In genomic region chr16:33878041-33878783, GRCm38 (mm10) we compare ENCODE assay signal across 9 mouse cellular contexts. TPM values are rescaled to one million over a fixed set of nuclear protein-coding genes. Genes with fewer than 3 reads are reported as not detected.
A peak's percentile ranks its signal among the peaks of the same experiment; 100 is the strongest.
DNase-seq lines count a peak whose midpoint lies in the region; ATAC-seq and TF ChIP-seq lines count a peak whose summit lies in the region.
"Had no signal": no experiment of that assay in that cellular context is flagged by ENCODE, and none has a peak within 500 bp of the region (broad histone marks: within the 10 kb centered on the region; RNA-seq: fewer than 3 reads in every experiment).

No protein-coding gene starts in this region.

- no peak for TF ChIP-seq CTCF in lung, embryonic 14.5 days (IDR thresholded peaks at IDR 0.05; ENCODE audit: low read depth)

- H3K4me2 ChIP-seq in kidney, embryonic 14.5 days (replicated peaks; ENCODE audit: low read depth, low read length): no peak overlapping the region
- H3K4me2 ChIP-seq in lung, embryonic 14.5 days: no peak overlapping the region

- H3K4me3 ChIP-seq in kidney, embryonic 14.5 days (ENCODE audit: low read length): no peak overlapping the region
- H3K4me3 ChIP-seq in lung, embryonic 14.5 days (ENCODE audit: low read depth, low read length): no peak overlapping the region

- no peaks in the 10 kb centered on the region for H3K36me3 ChIP-seq in kidney, embryonic 14.5 days (ENCODE audit: control insufficient read depth, insufficient read depth, low read length)
- peaks cover 3% of the 10 kb centered on the region; the same call in 1 of the 2 replicates for H3K36me3 ChIP-seq in lung, embryonic 14.5 days (ENCODE audit: insufficient read depth)
- H3K36me3 ChIP-seq: G1E had no signal

- no peak overlapping the region for H3K9ac ChIP-seq in kidney, embryonic 14.5 days (ENCODE audit: low read depth, low read length)
- H3K9ac ChIP-seq in lung, embryonic 14.5 days: no peak overlapping the region

- DNase-seq in kidney, adult 18-20 months: no peak
- peak; percentile 76 for DNase-seq in adrenal gland, postnatal 10 days
- DNase-seq in heart, adult 11 months: peak; percentile 97
- peak; percentile 77 for DNase-seq in lung, embryonic 14.5 days
- no peak for DNase-seq in B cell, adult 2 months
- no peak for DNase-seq in thymus, postnatal 36 days

- no peaks in the 10 kb centered on the region for H3K27me3 ChIP-seq in kidney, embryonic 14.5 days (ENCODE audit: control insufficient read depth, insufficient read depth, low read length)
- no peaks in the 10 kb centered on the region for H3K27me3 ChIP-seq in lung, embryonic 14.5 days (ENCODE audit: insufficient read depth, low read length)

- no peaks in the 10 kb centered on the region for H3K9me3 ChIP-seq in kidney, embryonic 14.5 days (ENCODE audit: control insufficient read depth, low read length)
- no peaks in the 10 kb centered on the region for H3K9me3 ChIP-seq in lung, embryonic 14.5 days (ENCODE audit: low read depth, low read length)
- H3K9me3 ChIP-seq: G1E had no signal

- H3K4me1 ChIP-seq in kidney, embryonic 14.5 days (ENCODE audit: control insufficient read depth, insufficient read depth, low read length): peaks cover 8% of the 10 kb centered on the region
- H3K4me1 ChIP-seq in lung, embryonic 14.5 days (ENCODE audit: insufficient read depth): peaks cover 6% of the 10 kb centered on the region

- WGBS in kidney, embryonic 14.5 days: 61% methylated on average over 6 of the region's 6 CpGs
- WGBS in lung, embryonic 14.5 days: 51% methylated on average over 6 of the region's 6 CpGs

- H3K27ac ChIP-seq in kidney, embryonic 14.5 days (ENCODE audit: low read depth, low read length): 0 out of 2 replicates have a peak overlapping the region, but pooled peaks have one; percentile 12
- H3K27ac ChIP-seq in lung, embryonic 14.5 days (ENCODE audit: low read depth): peak overlapping the region; percentile 33

- ATAC-seq in kidney, embryonic 14.5 days (ENCODE audit: low FRiP score, low TSS enrichment): no peak
- ATAC-seq in lung, embryonic 14.5 days (ENCODE audit: insufficient read depth): peak; percentile 52
- no peak for ATAC-seq in megakaryocyte progenitor cell, adult 5-6 weeks (replicated peaks; ENCODE audit: poor library complexity)

RNA-seq across cellular contexts. Expression of gene Itgb5, which starts 48.7 kb away (rescaled TPM):
- polyA plus RNA-seq in kidney, embryonic 14.5 days (2014; fragmentation: Nextera tagmentation; extraction: Ambion mirVana): 34.3 and 49.7 TPM in 2 replicates
- total RNA-seq in adrenal gland, postnatal 10 days (2021): 100 to 1,000 TPM; 106 to 114 TPM
- polyA plus RNA-seq in lung, embryonic 14.5 days (2014; fragmentation: Nextera tagmentation; extraction: Ambion mirVana): 57.5 and 64.5 TPM in 2 replicates
- 4.4 and 8.1 TPM in 2 replicates for total RNA-seq in megakaryocyte progenitor cell, adult 5-6 weeks (2015)
- 5.5 and 8.5 TPM in 2 replicates for total RNA-seq in megakaryocyte progenitor cell, adult 5-6 weeks (2017)

Comparison
In these comparisons a context has a peak if more than half of its experiments do, and no peak if none do; other contexts are left out.
1. DNase-seq: peak in adrenal gland, postnatal 10 days (single experiment), heart, adult 11 months (single experiment) and lung, embryonic 14.5 days (single experiment); none in kidney, adult 18-20 months (single experiment), B cell, adult 2 months (0 of 2) and thymus, postnatal 36 days (0 of 2).
2. RNA of gene Itgb5, which starts 48.7 kb away (total RNA-seq): 106 to 114 TPM in adrenal gland, postnatal 10 days; 4.4 to 8.5 TPM in megakaryocyte progenitor cell, adult 5-6 weeks; every median in the first group is over 10 times any median in the second.